Mouse (Mus musculus) lung, embryonic 16.5 days (tissue): ENCODE results near the gene Prrc2b. TPM values are rescaled to one million over a fixed set of nuclear protein-coding genes. Genes with fewer than 3 reads are reported as not detected.
A peak's percentile ranks its signal among the peaks of the same experiment; 100 is the strongest.

Experiments used
- ATAC-seq: fragments of 200-750 bp; cut with Nextera tagmentation; 2 replicates; pipeline ENCODE4 v1.8.0; 2017; ENCODE audit warnings: low read depth, mild to moderate bottlenecking, moderate library complexity
- H3K27ac ChIP-seq: fragments of 300-500 bp; sonication (generic); 2 replicates; pipeline ENCODE4 v1.5.1; 2014; ENCODE audit warnings: mild to moderate bottlenecking, control low read depth, low read length
- H3K27me3 ChIP-seq: fragments of 300-500 bp; sonication (generic); 2 replicates; pipeline ENCODE4 v1.6.1; 2014; ENCODE audit warnings: low read depth, low read length, mixed read lengths; ENCODE audit not compliant: control insufficient read depth, insufficient read depth
- H3K36me3 ChIP-seq: fragments of 300-500 bp; sonication (generic); 2 replicates; pipeline ENCODE4 v1.6.1; 2014; ENCODE audit warnings: low read length; ENCODE audit not compliant: control insufficient read depth, insufficient read depth
- H3K4me1 ChIP-seq: fragments of 300-500 bp; sonication (generic); replicated peaks from 2 replicates; pipeline ENCODE4 v1.6.1; 2014; ENCODE audit warnings: low read length, mixed read lengths; ENCODE audit not compliant: control insufficient read depth, insufficient read depth
- H3K4me2 ChIP-seq: fragments of 300-500 bp; sonication (generic); 2 replicates; pipeline ENCODE4 v1.6.1; 2014; ENCODE audit warnings: low read depth, low read length, control low read depth
- H3K4me3 ChIP-seq: fragments of 300-500 bp; sonication (generic); 2 replicates; pipeline ENCODE4 v1.5.1; 2014; ENCODE audit warnings: mild to moderate bottlenecking, low read length, control low read depth
- H3K9ac ChIP-seq: fragments of 300-500 bp; sonication (generic); 2 replicates; pipeline ENCODE4 v1.6.1; 2014; ENCODE audit warnings: low read length, control low read depth
- H3K9me3 ChIP-seq: fragments of 300-500 bp; sonication (generic); 2 replicates; pipeline ENCODE4 v1.6.1; 2016; ENCODE audit warnings: low read length; ENCODE audit not compliant: control insufficient read depth
- WGBS: fragments of 180-500 bp; shearing (Covaris S2); extraction: QIAGEN DNeasy Blood & Tissue Kit; methylation state at CpG from one replicate; pipeline ENCODE4 v1.1.7; 2014; 5-methylcytosine and 5-hydroxymethylcytosine counted together
- polyA plus RNA-seq: library from polyadenylated mRNA; unstranded; fragments of >200 nt; fragmentation: Nextera tagmentation; extraction: Ambion mirVana; gene quantifications from 2 replicates; pipeline ENCODE4 v1.2.1, GENCODE M21; 2015

The Prrc2b gene
- polyA plus RNA-seq: 24.7 and 26.9 TPM in 2 replicates

- no peaks in the 10 kb centered on the region for H3K36me3 ChIP-seq
- H3K27ac ChIP-seq: peak within 1 kb of the TSS; percentile 99
- no peaks in the 10 kb centered on the region for H3K27me3 ChIP-seq
- peak within 1 kb of the TSS; percentile 73 for H3K4me3 ChIP-seq
- peak within 1 kb of the TSS; percentile 94 for H3K4me2 ChIP-seq
- WGBS: under 1% methylated on average over 74 of the region's 117 CpGs
- H3K9ac ChIP-seq: peak within 1 kb of the TSS; percentile 99
- no peaks in the 10 kb centered on the region for H3K9me3 ChIP-seq
- peaks cover 39% of the 10 kb centered on the region for H3K4me1 ChIP-seq
- peak; percentile 79 for ATAC-seq
Measured at GRCm38 (mm10) chr2:32150924-32151659, at the start of gene Prrc2b. TSS of gene Prrc2b (plus strand) at chr2:32151082.

DNA sequence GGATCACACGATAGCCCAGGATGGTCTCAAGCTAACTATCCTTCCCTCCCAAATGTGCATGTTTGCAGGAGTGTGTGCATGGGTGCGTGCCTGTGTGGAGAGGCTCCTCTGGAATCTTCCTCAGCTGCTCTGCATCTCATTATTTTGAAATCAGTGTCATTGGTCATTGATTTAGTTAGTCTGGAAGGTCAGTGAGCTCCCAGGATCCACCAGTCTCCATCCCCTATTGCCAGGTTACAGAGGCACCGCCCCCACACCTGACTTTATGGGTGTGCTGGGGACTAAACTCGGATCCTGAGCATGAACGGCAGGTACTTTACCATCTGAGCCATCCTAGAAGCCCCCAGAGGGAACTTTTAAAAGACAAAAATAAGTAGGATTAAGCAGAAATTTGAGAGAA, 47.9 kb upstream of the Prrc2b start:
- ATAC-seq: no peak
- Histone ChIP-seq H3K27ac (no peak overlapping the region), H3K9me3 (no peaks in the 10 kb centered on the region), H3K36me3 (no peaks in the 10 kb centered on the region), H3K27me3 (no peaks in the 10 kb centered on the region), H3K9ac (no peak overlapping the region), H3K4me2 (no peak overlapping the region), H3K4me1 (no peaks in the 10 kb centered on the region), H3K4me3 (no peak overlapping the region)
- WGBS: 53% methylated on average over 5 of the region's 5 CpGs

GRCm38 (mm10) chr2:32103557-32103956, 47.3 kb upstream of the Prrc2b start:
- Histone ChIP-seq H3K4me2 (no peak overlapping the region), H3K4me1 (no peaks in the 10 kb centered on the region), H3K9ac (no peak overlapping the region), H3K36me3 (no peaks in the 10 kb centered on the region), H3K27ac (no peak overlapping the region), H3K9me3 (no peaks in the 10 kb centered on the region), H3K4me3 (no peak overlapping the region), H3K27me3 (no peaks in the 10 kb centered on the region)
- 73% methylated on average over 7 of the region's 7 CpGs for WGBS
- ATAC-seq: no peak

DNA sequence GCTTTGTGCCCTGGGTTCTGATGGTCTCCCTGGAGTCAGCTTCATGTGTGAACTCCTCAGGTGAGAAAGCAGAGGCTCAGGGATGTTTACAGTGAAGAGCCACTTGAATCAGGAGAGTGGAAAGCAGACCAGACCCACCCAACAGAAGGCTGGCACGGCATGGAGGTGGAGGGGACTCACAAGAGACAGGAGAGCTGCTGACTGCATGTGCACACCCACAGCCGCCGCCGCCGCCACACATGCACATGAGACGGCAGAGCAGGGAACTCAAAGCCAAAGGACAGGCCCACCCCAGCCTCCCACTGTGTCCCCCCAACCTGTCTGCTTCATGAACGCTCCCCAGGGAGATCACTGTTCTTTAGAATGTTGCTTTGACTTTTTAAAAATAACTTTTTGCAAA, 46.8 kb upstream of the Prrc2b start:
- no peak for ATAC-seq
- Histone ChIP-seq H3K36me3 (no peaks in the 10 kb centered on the region), H3K4me1 (no peaks in the 10 kb centered on the region), H3K4me2 (no peak overlapping the region), H3K27ac (no peak overlapping the region), H3K9me3 (no peaks in the 10 kb centered on the region), H3K9ac (no peak overlapping the region), H3K27me3 (no peaks in the 10 kb centered on the region), H3K4me3 (no peak overlapping the region)
- 73% methylated on average over 7 of the region's 7 CpGs for WGBS

DNA sequence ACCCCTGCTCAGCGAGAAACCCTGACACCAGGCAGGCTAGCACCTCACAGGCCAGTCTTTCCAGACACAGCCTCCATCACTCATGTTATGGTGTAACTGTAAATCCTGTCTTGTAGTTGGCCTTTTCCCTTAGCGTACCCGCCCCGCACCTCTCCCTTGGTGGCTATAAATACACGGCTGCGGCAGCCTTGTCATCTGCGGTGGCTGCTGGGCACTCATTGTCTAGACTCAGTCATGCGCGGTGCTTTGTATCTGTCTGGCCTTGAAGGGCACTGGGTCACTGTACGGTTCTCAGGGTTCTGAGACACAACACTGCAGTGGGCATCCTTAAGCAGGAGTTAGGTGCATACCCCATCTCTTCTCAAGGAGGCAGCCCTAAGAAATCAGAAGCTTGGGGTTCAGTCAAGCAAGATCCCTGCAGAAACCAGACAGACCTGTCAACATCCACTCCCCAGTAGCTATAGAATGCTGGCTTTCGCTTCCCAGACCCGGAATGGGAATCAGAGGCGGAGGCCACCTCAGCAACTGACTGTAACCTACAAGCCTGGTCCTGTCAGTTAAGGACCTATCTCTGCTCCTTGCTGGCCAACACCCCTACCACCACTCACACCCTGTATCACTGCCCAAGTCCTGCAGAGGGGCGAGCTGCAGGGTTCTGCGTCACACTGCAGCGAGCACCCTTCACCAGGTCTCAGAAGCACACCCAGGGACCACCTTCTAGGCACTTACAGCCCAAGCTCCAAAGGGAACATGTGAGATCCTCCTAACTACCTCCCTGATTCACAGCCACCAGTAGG, 45.6 kb upstream of the Prrc2b start:
- Histone ChIP-seq H3K4me3 (no peak overlapping the region), H3K36me3 (no peaks in the 10 kb centered on the region), H3K27me3 (no peaks in the 10 kb centered on the region), H3K9ac (no peak overlapping the region), H3K4me1 (no peaks in the 10 kb centered on the region), H3K27ac (no peak overlapping the region), H3K4me2 (no peak overlapping the region), H3K9me3 (no peaks in the 10 kb centered on the region)
- WGBS: 74% methylated on average over 16 of the region's 16 CpGs
- ATAC-seq: no peak

DNA sequence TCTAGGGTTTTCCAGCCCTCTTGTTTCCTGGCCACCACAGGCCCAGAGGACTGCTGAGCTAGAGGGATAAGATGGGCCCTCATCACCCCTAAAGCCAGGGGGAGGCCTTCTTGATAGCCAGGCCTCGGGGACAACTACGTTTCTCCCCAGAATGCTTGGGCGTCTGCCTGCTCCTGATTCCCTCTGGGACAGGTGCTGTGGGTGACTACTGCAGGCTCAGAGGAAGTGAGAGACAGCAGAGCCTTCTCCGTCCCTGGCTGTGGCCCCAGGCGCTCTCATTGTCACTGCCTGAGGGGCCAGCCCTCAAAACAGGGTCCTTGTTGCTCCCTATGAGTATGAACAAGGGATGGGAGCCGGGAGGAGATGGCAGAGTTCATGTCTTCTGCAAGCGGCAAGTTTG, 45.0 kb upstream of the Prrc2b start:
- H3K4me2 ChIP-seq: no peak overlapping the region
- H3K36me3 ChIP-seq: no peaks in the 10 kb centered on the region
- no peak for ATAC-seq
- H3K9me3 ChIP-seq: no peaks in the 10 kb centered on the region
- no peak overlapping the region for H3K4me3 ChIP-seq
- H3K27ac ChIP-seq: no peak overlapping the region
- H3K4me1 ChIP-seq: no peaks in the 10 kb centered on the region
- WGBS: 73% methylated on average over 7 of the region's 7 CpGs
- H3K9ac ChIP-seq: no peak overlapping the region
- H3K27me3 ChIP-seq: no peaks in the 10 kb centered on the region

DNA sequence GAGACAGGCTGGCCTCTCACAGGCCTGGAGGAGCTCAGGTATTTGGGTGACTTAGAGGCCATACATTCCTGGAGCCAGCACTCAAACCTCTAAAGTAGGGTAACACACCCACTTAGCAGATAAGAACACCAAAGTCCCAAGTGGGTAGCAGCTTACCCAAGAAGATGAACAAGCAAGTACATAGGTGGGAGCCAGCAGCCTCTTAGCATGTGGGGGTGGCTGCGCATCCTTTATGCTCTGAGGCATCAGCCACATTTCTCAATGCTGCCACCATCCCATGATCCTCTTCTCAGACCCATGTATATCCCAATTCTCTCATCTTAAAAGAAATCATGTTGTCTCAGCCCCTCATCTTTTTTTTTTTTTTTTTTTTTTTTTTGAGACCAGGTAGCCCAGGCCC, 39.6 kb upstream of the Prrc2b start:
- Histone ChIP-seq H3K27ac (no peak overlapping the region), H3K36me3 (no peaks in the 10 kb centered on the region), H3K4me1 (no peaks in the 10 kb centered on the region), H3K27me3 (no peaks in the 10 kb centered on the region), H3K9me3 (no peaks in the 10 kb centered on the region), H3K4me3 (no peak overlapping the region), H3K9ac (no peak overlapping the region), H3K4me2 (no peak overlapping the region)
- no peak for ATAC-seq
- 100% methylated on average over 1 of the region's 1 CpGs for WGBS

- H3K27ac ChIP-seq: no peak overlapping the region
- no peak overlapping the region for H3K4me2 ChIP-seq
- H3K9me3 ChIP-seq: no peaks in the 10 kb centered on the region
- H3K4me1 ChIP-seq: no peaks in the 10 kb centered on the region
- ATAC-seq: no peak
- 57% methylated on average over 2 of the region's 2 CpGs for WGBS
- no peaks in the 10 kb centered on the region for H3K27me3 ChIP-seq
- H3K36me3 ChIP-seq: no peaks in the 10 kb centered on the region
- no peak overlapping the region for H3K4me3 ChIP-seq
- no peak overlapping the region for H3K9ac ChIP-seq
Measured at GRCm38 (mm10) chr2:32112548-32112947, 38.3 kb upstream of the Prrc2b start.

- no peaks in the 10 kb centered on the region for H3K4me1 ChIP-seq
- no peaks in the 10 kb centered on the region for H3K27me3 ChIP-seq
- WGBS: 85% methylated on average over 4 of the region's 4 CpGs
- H3K9me3 ChIP-seq: no peaks in the 10 kb centered on the region
- ATAC-seq: no peak
- H3K4me2 ChIP-seq: no peak overlapping the region
- no peak overlapping the region for H3K9ac ChIP-seq
- no peak overlapping the region for H3K4me3 ChIP-seq
- H3K27ac ChIP-seq: no peak overlapping the region
- H3K36me3 ChIP-seq: no peaks in the 10 kb centered on the region
Measured at GRCm38 (mm10) chr2:32115851-32116268, 35.0 kb upstream of the Prrc2b start.
